Mouse (Mus musculus): ENCODE measurements around the gene Cntnap2.

The Cntnap2 gene

DNA sequence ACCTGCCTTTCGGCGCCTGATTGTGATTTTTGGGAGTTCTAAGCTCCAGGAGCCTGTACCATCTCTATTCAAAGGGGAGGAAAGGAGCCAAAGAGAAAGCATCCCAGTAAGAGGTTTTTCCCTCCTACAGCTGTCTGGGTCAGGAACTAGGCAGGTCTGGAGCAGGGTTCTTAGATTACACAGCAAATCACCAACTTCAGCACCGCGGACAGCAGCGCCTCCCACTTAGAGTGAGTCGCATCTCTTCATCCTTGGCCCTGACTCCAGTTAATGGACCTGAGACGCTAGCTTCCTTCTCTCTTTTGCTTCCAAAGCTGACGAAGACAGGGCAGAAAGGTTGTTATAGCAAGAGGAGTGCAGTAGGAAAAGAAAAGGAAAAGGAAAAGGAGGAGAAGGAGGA lies at the start of gene Cntnap2:
Cntnap2 (plus strand) TSS at position 267 of the 400 bp plus-strand sequence.
- peak; percentile 14 for DNase-seq (ENCODE audit: low read depth, low spot score)

- DNase-seq (ENCODE audit: low read depth, low spot score): peak; percentile 45
Measured at GRCm38 (mm10) chr6:45026011-45026682, 33.0 kb upstream of the Cntnap2 start.

DNA sequence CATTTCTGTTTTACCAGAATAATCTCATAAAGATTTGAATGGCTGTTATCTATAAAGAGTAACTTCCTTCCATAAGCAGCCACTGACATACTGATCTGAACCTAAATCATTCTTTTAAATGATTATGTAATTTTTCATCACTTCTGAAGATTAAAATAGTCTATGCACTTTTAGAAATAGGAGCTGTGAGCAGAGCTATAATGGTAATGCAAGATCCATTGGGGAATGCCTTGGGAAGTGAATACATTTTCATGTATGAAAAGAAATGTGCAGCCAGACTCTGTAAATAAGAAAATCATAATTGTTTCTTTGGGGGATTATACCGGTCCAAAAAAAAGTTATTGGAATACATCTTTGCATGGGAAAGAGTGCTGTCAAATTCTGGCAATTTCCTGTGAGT lies 19.7 kb upstream of the Cntnap2 start:
- DNase-seq (ENCODE audit: low read depth, low spot score): no peak

DNA sequence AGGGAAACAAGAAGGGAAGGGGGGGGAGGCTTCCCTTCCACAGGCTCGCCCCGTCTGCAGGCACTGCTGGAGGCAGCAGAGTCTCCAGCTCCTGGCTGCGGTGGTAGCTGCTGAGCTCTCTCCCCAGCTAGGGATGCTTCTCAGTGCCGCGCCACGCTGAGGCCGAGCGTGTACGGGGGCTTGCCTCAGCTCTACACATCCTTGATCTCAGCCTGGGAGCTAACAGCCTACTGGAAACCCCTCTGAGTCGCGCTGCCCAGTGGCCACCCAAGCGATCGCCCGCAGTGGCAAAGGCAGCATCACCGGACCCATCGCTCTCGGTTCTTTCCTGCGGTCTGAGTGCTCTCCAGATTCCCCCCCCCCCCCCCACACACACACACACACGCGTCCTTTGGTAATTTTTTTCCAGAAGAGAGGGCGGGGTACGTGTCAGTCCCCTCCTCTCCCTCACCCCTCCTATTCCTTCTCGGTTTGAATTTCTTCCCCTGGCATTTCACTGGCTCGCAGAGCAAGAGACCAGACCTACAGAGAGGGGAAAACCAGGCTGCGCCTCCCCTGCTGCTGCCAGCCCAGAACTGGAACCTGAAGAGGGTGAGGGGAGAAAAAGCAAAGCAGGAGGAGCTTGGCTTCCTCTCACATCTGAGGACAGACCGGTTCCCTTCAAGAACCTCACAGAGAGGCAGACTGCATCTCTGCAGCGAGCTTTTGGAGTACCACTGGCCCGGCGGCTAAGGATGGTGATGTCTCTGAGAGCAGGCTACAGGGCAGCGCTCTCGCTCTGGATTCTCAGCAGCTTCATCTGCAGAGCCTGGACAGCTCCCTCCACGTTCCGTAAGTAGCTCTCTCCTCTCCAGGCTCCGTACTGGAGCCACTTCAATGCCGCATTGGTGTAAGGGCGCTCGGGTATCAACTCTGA lies 657 bp downstream of the Cntnap2 start:
- no peak for DNase-seq (ENCODE audit: low read depth, low spot score)

DNA sequence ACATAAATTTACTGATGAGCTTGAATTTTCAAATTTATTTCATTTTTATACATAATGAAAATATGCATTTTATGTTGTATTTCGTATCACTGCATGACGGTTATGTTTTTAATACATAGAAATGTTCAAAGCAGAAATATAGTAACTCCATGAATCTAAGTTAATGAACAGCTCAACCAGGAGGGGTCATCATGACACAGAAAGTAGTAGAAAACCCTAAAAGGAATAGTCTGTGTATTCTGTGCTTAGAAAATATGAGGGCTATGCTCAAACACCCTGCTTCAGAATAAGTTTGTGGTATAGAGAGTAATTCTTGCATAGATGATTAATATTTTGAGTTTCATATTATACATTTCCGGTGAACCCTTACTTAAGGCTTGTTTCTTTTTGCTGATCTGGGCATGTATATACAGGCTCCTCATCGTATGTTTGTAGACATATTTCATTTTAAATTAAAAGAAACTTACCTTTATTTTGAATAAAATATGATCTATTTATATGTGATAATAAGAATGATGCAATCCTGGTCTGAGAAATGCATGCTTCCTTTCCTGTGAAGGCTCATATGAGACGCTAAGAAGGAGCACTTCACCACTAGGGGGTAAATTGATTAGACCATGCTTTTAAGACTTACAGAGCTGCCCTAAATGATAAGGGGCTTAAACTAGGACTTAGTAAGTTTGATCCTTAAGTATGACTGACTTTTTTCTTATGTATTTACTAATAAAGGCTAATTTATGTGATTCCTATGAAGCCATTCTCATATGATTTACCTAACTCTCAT lies 3.2 kb downstream of the Cntnap2 start:
- no peak for DNase-seq (ENCODE audit: low read depth, low spot score)

GRCm38 (mm10) chr6:45088304-45088703 lies 29.1 kb downstream of the Cntnap2 start:
- no peak for DNase-seq (ENCODE audit: low read depth, low spot score)

- no peak for DNase-seq (ENCODE audit: low read depth, low spot score)
Measured at GRCm38 (mm10) chr6:45113613-45114012, 54.5 kb downstream of the Cntnap2 start.

GRCm38 (mm10) chr6:45144882-45145281 lies 85.7 kb downstream of the Cntnap2 start:
- DNase-seq (ENCODE audit: low read depth, low spot score): no peak

DNA sequence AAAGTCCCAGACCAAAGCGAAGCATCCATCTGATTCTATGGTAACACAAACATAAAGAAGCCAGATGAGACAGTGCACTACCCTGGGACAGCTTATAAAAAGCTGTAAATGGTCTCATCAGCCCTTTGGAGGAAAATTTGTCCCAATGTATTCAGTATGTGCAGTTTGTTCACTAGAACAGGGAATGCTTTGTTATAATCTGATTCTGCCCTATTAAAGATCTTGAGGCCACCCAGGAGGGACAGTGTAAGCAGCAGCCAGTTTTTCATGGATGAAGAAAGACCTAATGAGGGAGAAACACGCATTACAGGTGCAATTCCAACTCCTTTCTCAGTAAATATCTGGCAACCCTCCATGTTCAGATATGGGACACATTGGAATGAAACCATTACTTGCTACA lies 145.9 kb downstream of the Cntnap2 start:
- no peak for DNase-seq (ENCODE audit: low read depth, low spot score)

- DNase-seq (ENCODE audit: low read depth, low spot score): no peak
Measured at GRCm38 (mm10) chr6:45214330-45214729, 155.2 kb downstream of the Cntnap2 start.

DNA sequence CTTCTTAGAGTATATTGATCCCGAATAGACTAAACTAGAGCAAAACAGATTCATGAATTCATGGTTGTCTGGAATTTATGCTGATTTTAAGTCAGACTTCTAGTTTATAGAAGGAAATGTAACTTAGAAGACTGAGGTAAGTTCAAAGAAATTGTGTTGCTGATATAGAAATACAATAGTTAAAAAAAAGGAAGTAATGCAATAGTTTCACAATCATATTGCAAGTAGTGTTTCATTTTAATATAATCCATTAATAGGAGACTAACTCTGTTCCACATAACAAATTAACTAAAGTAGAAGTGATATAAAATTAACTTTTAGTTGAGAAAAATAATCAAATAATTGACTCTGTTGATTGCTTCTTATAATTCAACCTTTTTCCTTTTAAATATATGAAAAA lies 169.8 kb downstream of the Cntnap2 start:
- no peak for DNase-seq (ENCODE audit: low read depth, low spot score)

DNA sequence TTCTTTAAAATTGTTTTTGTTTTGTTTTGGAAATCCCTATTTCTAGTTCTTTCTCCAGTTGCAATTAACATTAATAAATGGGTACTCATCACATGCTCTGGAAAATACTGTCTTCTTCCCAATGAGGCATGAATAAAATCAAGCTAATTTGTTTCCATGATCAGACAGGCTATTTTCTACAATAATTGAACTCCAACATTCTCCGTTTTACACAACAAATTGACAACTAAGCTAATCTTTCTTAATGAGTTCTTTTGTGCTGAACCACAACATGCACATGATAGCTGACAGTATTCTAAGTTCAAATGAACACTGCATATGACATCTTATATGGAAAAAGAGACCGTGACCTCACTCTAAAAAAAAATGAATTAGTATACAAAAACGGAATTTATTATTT lies 173.4 kb downstream of the Cntnap2 start:
- DNase-seq (ENCODE audit: low read depth, low spot score): no peak

- DNase-seq (ENCODE audit: low read depth, low spot score): no peak
Measured at GRCm38 (mm10) chr6:45236531-45236930, 177.4 kb downstream of the Cntnap2 start.

DNA sequence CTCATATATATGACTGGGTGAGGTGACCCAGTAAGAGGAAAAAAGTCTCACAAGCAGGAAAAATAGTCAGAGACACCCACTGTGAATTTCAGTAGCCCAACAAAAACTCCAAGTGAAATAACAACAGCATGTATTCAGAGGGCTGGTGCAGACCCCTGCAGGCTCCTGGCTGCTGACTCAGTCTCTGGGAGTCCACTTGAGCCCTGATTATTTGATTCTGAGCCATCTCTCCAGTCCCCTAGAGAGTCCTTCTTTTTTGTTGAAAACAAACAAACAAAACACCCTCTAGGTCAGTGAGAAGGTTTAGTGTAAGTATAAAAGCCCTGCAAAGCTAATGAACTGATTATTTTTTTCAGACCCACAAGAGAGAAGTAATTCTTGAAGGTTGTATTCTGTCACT lies 179.0 kb downstream of the Cntnap2 start:
- DNase-seq (ENCODE audit: low read depth, low spot score): no peak

- DNase-seq (ENCODE audit: low read depth, low spot score): no peak
Measured at GRCm38 (mm10) chr6:45241218-45241617, 182.1 kb downstream of the Cntnap2 start.

GRCm38 (mm10) chr6:45244680-45245079 lies 185.5 kb downstream of the Cntnap2 start:
- DNase-seq (ENCODE audit: low read depth, low spot score): no peak

GRCm38 (mm10) chr6:45258047-45258446 lies 198.9 kb downstream of the Cntnap2 start:
- DNase-seq (ENCODE audit: low read depth, low spot score): no peak

DNA sequence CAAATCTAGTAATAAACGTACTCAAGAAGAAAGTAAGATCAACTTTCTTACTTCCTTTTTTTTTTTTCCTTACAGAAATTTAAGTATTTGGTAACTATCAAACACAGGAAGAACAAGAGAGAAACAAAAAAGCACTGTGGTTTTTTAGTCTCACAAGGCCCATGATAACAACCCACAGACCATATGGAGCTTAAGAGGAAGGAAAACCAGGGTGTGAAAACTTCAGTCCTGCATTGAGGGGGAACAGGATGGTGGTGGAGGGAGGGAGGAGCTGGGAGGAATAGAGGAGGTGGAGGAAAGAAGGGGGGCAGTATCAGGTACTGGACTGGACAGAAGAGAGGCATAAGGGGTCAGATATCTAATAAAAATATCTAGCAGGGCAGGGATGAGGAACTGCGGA lies 212.4 kb downstream of the Cntnap2 start:
- no peak for DNase-seq (ENCODE audit: low read depth, low spot score)

GRCm38 (mm10) chr6:45273259-45273775 lies 214.2 kb downstream of the Cntnap2 start:
- DNase-seq (ENCODE audit: low read depth, low spot score): no peak

- DNase-seq (ENCODE audit: low read depth, low spot score): no peak
Measured at GRCm38 (mm10) chr6:45290154-45290553, 231.0 kb downstream of the Cntnap2 start.

GRCm38 (mm10) chr6:45317455-45317854 lies 258.3 kb downstream of the Cntnap2 start:
- DNase-seq (ENCODE audit: low read depth, low spot score): no peak

- no peak for DNase-seq (ENCODE audit: low read depth, low spot score)
Measured at GRCm38 (mm10) chr6:45323505-45323904, 264.3 kb downstream of the Cntnap2 start.
